Mouse (Mus musculus) megakaryocyte progenitor cell, adult 5-6 weeks (primary cell): ENCODE results near the gene Selenov. TPM values are rescaled to one million over a fixed set of nuclear protein-coding genes. Genes with fewer than 3 reads are reported as not detected.

Source experiments
- total RNA-seq, 2 experiments: library from RNA; stranded (forward) in 1 of 2; stranded (reverse) in 1 of 2; fragments of 157-497, 149-512 nt in 1 of 2; fragments of 200-1000 nt in 1 of 2; gene quantifications; 2 replicates each; pipeline versions ENCODE4 v1.2.3 to v1.2.4; 2015 to 2017

Selenov gene
- total RNA-seq, 2 experiments from 2014 or later, result not detected

Other genes starting within 250 kb of the Selenov start
- 151 and 170 TPM in 2 replicates for gene Psmc4, start 241.1 kb downstream of the Selenov start, total RNA-seq (2015)
- gene Psmc4, start 241.1 kb downstream of the Selenov start, total RNA-seq (2017), result 142 and 166 TPM in 2 replicates
- not detected in 2 replicates for gene Fcgbp, start 219.9 kb downstream of the Selenov start, total RNA-seq (2015)
- gene Fcgbp, start 219.9 kb downstream of the Selenov start, total RNA-seq (2017), result not detected in 2 replicates
- not detected in 2 replicates for gene 9530053A07Rik, start 161.7 kb downstream of the Selenov start, total RNA-seq (2015)
- not detected in 2 replicates for gene 9530053A07Rik, start 161.7 kb downstream of the Selenov start, total RNA-seq (2017)
- gene Fbl, start 121.5 kb downstream of the Selenov start, total RNA-seq (2015), result 164 and 172 TPM in 2 replicates
- 207 and 270 TPM in 2 replicates for gene Fbl, start 121.5 kb downstream of the Selenov start, total RNA-seq (2017)
- 1.2 and 2.1 TPM in 2 replicates for gene Dyrk1b, start 111.7 kb downstream of the Selenov start, total RNA-seq (2015)
- gene Dyrk1b, start 111.7 kb downstream of the Selenov start, total RNA-seq (2017), result 1.1 and 1.2 TPM in 2 replicates
- 1.9 and 2.9 TPM in 2 replicates for gene Eid2, start 23.3 kb downstream of the Selenov start, total RNA-seq (2015)
- 3.5 TPM in 2 replicates for gene Eid2, start 23.3 kb downstream of the Selenov start, total RNA-seq (2017)
- gene Eid2b, start 13.4 kb downstream of the Selenov start, total RNA-seq (2015), result 3.6 and 4.5 TPM in 2 replicates
- 1.6 and 2.7 TPM in 2 replicates for gene Eid2b, start 13.4 kb downstream of the Selenov start, total RNA-seq (2017)
- not detected in 2 replicates for gene Dll3, start 11.1 kb upstream of the Selenov start, total RNA-seq (2015)
- 0.25 and 0.34 TPM in 2 replicates for gene Dll3, start 11.1 kb upstream of the Selenov start, total RNA-seq (2017)
- 41.2 and 45.2 TPM in 2 replicates for gene Timm50, start 20.9 kb upstream of the Selenov start, total RNA-seq (2015)
- 37.6 and 51.9 TPM in 2 replicates for gene Timm50, start 20.9 kb upstream of the Selenov start, total RNA-seq (2017)
- gene Supt5, start 47.6 kb upstream of the Selenov start, total RNA-seq (2015), result 44.5 and 67.5 TPM in 2 replicates
- 64.6 and 68.9 TPM in 2 replicates for gene Supt5, start 47.6 kb upstream of the Selenov start, total RNA-seq (2017)
- gene Rps16, start 59.5 kb upstream of the Selenov start, total RNA-seq (2015), result 3,279 and 3,562 TPM in 2 replicates
- 756 and 903 TPM in 2 replicates for gene Rps16, start 59.5 kb upstream of the Selenov start, total RNA-seq (2017)
- gene Plekhg2, start 81.4 kb upstream of the Selenov start, total RNA-seq (2015), result 2.9 and 4.3 TPM in 2 replicates
- gene Plekhg2, start 81.4 kb upstream of the Selenov start, total RNA-seq (2017), result 2.0 and 2.1 TPM in 2 replicates
- gene Zfp36, start 89.1 kb upstream of the Selenov start, total RNA-seq (2015), result 87.3 and 149 TPM in 2 replicates
- gene Zfp36, start 89.1 kb upstream of the Selenov start, total RNA-seq (2017), result 26.0 and 46.4 TPM in 2 replicates
- gene Med29, start 101.5 kb upstream of the Selenov start, total RNA-seq (2015), result 30.6 and 36.8 TPM in 2 replicates
- gene Med29, start 101.5 kb upstream of the Selenov start, total RNA-seq (2017), result 18.0 and 21.1 TPM in 2 replicates
- 63.9 and 89.2 TPM in 2 replicates for gene Paf1, start 101.8 kb upstream of the Selenov start, total RNA-seq (2015)
- 146 and 184 TPM in 2 replicates for gene Paf1, start 101.8 kb upstream of the Selenov start, total RNA-seq (2017)
- 378 and 389 TPM in 2 replicates for gene Gmfg, start 146.3 kb upstream of the Selenov start, total RNA-seq (2015)
- 658 and 664 TPM in 2 replicates for gene Gmfg, start 146.3 kb upstream of the Selenov start, total RNA-seq (2017)
- gene Lrfn1, start 160.8 kb upstream of the Selenov start, total RNA-seq (2015), result 1.2 TPM in 2 replicates
- gene Lrfn1, start 160.8 kb upstream of the Selenov start, total RNA-seq (2017), result 1.7 and 2.3 TPM in 2 replicates
- not detected in 2 replicates for gene Ifnl2, start 219.3 kb upstream of the Selenov start, total RNA-seq (2015)
- gene Ifnl2, start 219.3 kb upstream of the Selenov start, total RNA-seq (2017), result not detected in 2 replicates
- not detected in 2 replicates for gene Ifnl3, start 231.7 kb upstream of the Selenov start, total RNA-seq (2015)
- not detected in 2 replicates for gene Ifnl3, start 231.7 kb upstream of the Selenov start, total RNA-seq (2017)
- gene Sycn, start 249.7 kb upstream of the Selenov start, total RNA-seq (2015), result not detected in 2 replicates
- not detected in 2 replicates for gene Sycn, start 249.7 kb upstream of the Selenov start, total RNA-seq (2017)